Mouse (Mus musculus) right cerebral cortex, postnatal 14 days (tissue): ENCODE data around the gene 3830406C13Rik.

Source experiments
- DNase-seq: peaks from one replicate; pipeline ENCODE4 v3.0.0; 2022

Gene 3830406C13Rik

GRCm38 (mm10) chr14:12343451-12343941, 59.5 kb downstream of the 3830406C13Rik start:
- no peak for DNase-seq

GRCm38 (mm10) chr14:12344061-12344745, 60.2 kb downstream of the 3830406C13Rik start:
- no peak for DNase-seq

GRCm38 (mm10) chr14:12344746-12345240, 60.8 kb downstream of the 3830406C13Rik start:
- no peak for DNase-seq

- DNase-seq, result no peak
Measured at GRCm38 (mm10) chr14:12345241-12345921, 61.4 kb downstream of the 3830406C13Rik start.

- no peak for DNase-seq
Measured at GRCm38 (mm10) chr14:12346011-12346864, 62.3 kb downstream of the 3830406C13Rik start.

GRCm38 (mm10) chr14:12346865-12347600, 63.1 kb downstream of the 3830406C13Rik start:
- DNase-seq, result no peak

- DNase-seq, result no peak
Measured at GRCm38 (mm10) chr14:12348089-12348488, 64.1 kb downstream of the 3830406C13Rik start, which contains the start of gene Fezf2. TSS of gene Fezf2 (minus strand) at chr14:12348189.

GRCm38 (mm10) chr14:12349334-12350090, 65.5 kb downstream of the 3830406C13Rik start:
- DNase-seq, result no peak

- no peak for DNase-seq
Measured at GRCm38 (mm10) chr14:12350271-12350916, 66.4 kb downstream of the 3830406C13Rik start.
